Mouse (Mus musculus): ENCODE data around the gene Sema3b. TPM values are rescaled to one million over a fixed set of nuclear protein-coding genes. Genes with fewer than 3 reads are reported as not detected.

The Sema3b gene
- polyA plus RNA-seq, 1 experiment from 2014 or later, result 30.5 TPM

DNA sequence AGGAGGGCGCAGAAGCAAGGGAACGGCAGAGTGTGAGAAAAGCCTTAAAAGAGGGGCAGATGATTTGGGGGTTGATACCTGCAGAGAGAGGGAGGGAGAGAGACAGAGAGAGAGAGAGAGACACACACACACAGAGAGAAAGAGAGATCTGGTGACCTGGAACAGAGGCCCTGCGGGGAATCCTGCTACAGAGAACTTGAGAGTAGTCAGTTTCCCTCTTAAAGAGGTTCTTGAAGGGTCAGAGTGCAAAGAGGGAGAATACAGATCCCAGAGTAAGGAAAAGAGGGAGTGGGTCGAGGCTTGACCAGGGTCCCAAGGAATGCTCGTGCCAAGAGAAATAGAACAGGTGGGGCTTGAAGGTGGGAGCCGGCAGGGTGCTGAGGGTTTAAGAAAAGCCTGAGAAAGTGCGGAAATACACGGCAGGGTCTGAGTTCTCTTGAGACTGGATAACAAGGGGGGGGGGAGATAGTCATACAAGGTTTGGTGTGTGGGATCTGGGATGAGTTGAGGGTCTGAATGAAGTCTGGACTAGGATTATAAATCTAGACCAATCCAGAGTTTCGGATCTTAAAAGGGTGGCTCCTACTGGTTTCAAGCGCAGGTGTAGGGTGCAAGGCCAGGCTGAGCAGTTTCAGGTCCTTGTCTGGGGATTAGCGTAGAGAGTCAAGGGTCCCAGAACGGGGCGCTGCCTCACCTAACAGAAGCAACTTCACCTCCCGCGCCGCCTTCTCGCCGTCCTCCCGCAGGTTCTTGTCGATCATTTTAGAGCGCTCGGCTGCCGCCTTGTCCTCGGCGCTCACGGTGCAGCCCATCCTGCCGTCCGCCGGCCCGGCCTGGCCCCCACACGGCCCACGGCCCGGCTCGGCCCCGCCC lies 25.6 kb upstream of the Sema3b start:
- no peak for ATAC-seq (replicated peaks; ENCODE audit: low FRiP score, low read depth)
- peaks cover 29% of the 10 kb centered on the region for H3K4me1 ChIP-seq (replicated peaks; ENCODE audit: insufficient read depth, low read length)

DNA sequence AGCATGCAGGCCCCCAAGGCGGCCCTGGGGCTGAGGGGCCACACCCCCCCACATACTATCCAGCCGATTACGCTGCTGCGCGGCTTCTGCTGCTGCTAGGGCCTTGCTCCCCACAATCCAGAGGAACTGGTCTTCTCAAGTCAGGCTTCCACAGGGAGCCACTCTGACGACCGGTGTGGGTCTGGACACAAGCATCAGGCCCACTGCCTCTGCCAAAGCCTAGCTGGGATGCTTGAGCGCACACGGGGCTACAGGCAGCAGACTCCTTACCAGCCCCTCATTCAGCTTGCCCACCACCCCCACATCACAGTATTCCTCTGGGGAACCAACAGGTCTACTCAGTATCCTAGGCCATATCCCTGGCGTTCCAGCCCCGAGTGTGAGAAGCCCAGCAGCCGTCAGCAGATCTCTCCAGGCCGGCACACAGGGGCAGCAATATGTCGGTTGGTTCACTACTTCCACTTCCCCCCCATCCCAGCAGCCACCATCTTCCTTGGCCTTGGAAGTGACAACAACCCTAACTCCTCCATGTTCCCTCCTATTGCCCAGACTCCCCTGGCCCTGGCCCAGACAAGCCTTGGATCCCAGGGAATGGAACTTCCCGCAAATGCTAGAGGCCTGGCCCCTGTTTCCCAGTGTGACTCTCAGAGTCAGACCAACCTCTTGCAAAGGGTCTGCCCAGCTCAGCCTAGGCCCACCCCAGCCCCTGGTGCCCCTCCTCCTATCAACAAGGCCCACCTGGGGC lies 24.8 kb upstream of the Sema3b start:
- peak overlapping the region; percentile 72 for H3K4me3 ChIP-seq (replicated peaks; ENCODE audit: low read depth, low read length)
- TF ChIP-seq CTCF (IDR thresholded peaks at IDR 0.05; ENCODE audit: low read depth), result no peak
- 2% methylated on average over 15 of the region's 15 CpGs for WGBS
- H3K9me3 ChIP-seq (replicated peaks; ENCODE audit: low read length), result no peaks in the 10 kb centered on the region
- no peaks in the 10 kb centered on the region for H3K36me3 ChIP-seq (ENCODE audit: insufficient read depth, low read length)
- peak; percentile 50 for DNase-seq (ENCODE audit: low spot score)
- H3K4me1 ChIP-seq (replicated peaks; ENCODE audit: insufficient read depth, low read length), result peaks cover 36% of the 10 kb centered on the region
- peak overlapping the region; percentile 91 for H3K9ac ChIP-seq (ENCODE audit: low read depth, low read length)
- no peaks in the 10 kb centered on the region for H3K27me3 ChIP-seq (ENCODE audit: insufficient read depth, low read length)
- H3K4me2 ChIP-seq (ENCODE audit: low read length), result peak overlapping the region; percentile 98
- no peak for ATAC-seq (replicated peaks; ENCODE audit: low FRiP score, low read depth)
- peak overlapping the region; percentile 92 for H3K27ac ChIP-seq

More for the DNA sequence above, 25.6 kb upstream of the Sema3b start:
- Histone ChIP-seq H3K27me3 (ENCODE audit: insufficient read depth, low read length) (no peaks in the 10 kb centered on the region), H3K27ac (peak overlapping the region; percentile 92), H3K9ac (ENCODE audit: low read depth, low read length) (peak overlapping the region; percentile 91), H3K9me3 (replicated peaks; ENCODE audit: low read length) (no peaks in the 10 kb centered on the region), H3K36me3 (ENCODE audit: insufficient read depth, low read length) (no peaks in the 10 kb centered on the region), H3K4me3 (replicated peaks; ENCODE audit: low read depth, low read length) (peak overlapping the region; percentile 72), H3K4me2 (ENCODE audit: low read length) (peak overlapping the region; percentile 98)
- no peak for DNase-seq (ENCODE audit: low spot score)
- TF ChIP-seq CTCF (IDR thresholded peaks at IDR 0.05; ENCODE audit: low read depth), result no peak; the same call in 1 of the 2 replicates
- WGBS, result 1% methylated on average over 35 of the region's 35 CpGs

DNA sequence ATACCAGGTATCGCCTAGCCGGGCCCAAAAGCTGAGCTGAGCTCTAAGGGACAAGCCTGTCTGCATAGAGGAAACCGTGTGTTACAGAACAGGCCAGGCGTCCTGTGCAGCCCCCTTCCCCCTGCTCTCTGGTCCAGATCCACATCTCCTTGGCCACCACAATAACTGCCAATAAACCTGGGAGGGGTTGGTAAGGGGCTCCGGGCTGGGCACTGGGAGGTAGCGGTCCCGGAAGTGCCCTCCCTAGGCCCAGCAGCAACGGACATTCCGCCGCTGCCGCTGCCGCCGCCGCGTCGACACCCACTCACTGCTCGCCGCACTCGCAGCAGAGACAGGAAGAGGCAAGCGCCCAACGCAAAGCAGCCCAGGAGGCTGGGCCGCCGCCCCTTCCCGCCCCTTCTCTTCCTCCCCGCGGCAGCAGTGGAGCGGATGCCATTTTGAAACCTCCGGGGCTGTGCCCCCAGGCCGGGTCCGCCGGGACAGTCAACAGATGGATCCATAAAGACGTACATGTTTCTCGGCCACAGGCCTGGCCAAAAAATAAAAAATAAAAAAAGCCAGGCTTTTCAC lies 24.1 kb upstream of the Sema3b start:
- Histone ChIP-seq H3K27me3 (ENCODE audit: insufficient read depth, low read length) (no peaks in the 10 kb centered on the region), H3K36me3 (ENCODE audit: insufficient read depth, low read length) (no peaks in the 10 kb centered on the region), H3K4me1 (replicated peaks; ENCODE audit: insufficient read depth, low read length) (peaks cover 42% of the 10 kb centered on the region), H3K4me2 (ENCODE audit: low read length) (peak overlapping the region; percentile 98), H3K9ac (ENCODE audit: low read depth, low read length) (peak overlapping the region; percentile 91), H3K9me3 (replicated peaks; ENCODE audit: low read length) (no peaks in the 10 kb centered on the region), H3K27ac (peak overlapping the region; percentile 92), H3K4me3 (replicated peaks; ENCODE audit: low read depth, low read length) (peak overlapping the region; percentile 72)
- ATAC-seq (replicated peaks; ENCODE audit: low FRiP score, low read depth) (no peak; the same call in 1 of the 2 replicates), DNase-seq (ENCODE audit: low spot score) (peak; percentile 93)
- WGBS, result 2% methylated on average over 29 of the region's 33 CpGs
- no peak for TF ChIP-seq CTCF (IDR thresholded peaks at IDR 0.05; ENCODE audit: low read depth)

DNA sequence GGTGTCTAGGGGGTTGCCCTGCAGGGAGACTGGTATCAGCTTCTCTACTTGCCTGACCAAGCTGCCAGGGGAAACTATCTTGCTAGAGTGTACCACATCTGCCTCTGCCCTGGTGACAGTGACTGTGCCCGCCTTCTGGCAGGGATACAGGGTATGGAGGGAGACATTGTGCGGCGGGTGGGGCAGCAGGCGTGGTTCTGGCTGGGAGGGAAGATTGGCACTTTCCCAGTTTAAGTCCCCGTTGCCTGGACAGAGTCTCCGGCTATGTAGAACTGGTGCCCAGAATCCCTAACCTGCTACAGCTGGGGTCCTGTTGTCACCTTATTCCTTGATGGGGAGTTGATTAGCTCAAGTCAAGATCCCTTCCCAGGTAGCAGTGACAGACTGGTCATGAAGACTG lies 23.4 kb upstream of the Sema3b start:
- no peak for DNase-seq (ENCODE audit: low spot score)

DNA sequence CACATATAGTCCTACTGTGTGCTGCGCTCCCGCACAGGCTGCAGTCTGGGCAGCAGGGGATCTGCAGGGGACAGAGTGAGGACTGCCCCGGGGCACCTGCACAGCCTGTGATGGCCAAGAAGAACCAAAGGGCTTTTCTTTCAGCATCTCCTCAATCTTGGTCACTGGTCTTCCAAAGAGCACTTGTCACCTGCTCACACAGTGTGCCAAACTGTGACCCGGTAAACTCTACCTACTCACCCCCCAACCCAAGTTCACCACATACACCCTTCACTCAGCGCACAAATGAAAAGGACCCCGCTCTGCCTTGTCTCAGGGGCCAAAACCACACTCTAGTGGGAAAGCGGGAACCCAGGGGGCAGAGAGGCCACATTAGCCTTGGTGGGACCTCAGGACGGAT lies 22.8 kb upstream of the Sema3b start:
- no peak overlapping the region for H3K4me3 ChIP-seq (replicated peaks; ENCODE audit: low read depth, low read length)

More for the DNA sequence above, 23.4 kb upstream of the Sema3b start:
- no peak for ATAC-seq (replicated peaks; ENCODE audit: low FRiP score, low read depth)
- Histone ChIP-seq H3K9ac (ENCODE audit: low read depth, low read length) (peak overlapping the region; percentile 91), H3K4me2 (ENCODE audit: low read length) (peak overlapping the region; percentile 98), H3K36me3 (ENCODE audit: insufficient read depth, low read length) (no peaks in the 10 kb centered on the region), H3K4me3 (replicated peaks; ENCODE audit: low read depth, low read length) (peak overlapping the region; percentile 72), H3K27ac (peak overlapping the region; percentile 92), H3K27me3 (ENCODE audit: insufficient read depth, low read length) (no peaks in the 10 kb centered on the region), H3K9me3 (replicated peaks; ENCODE audit: low read length) (no peaks in the 10 kb centered on the region), H3K4me1 (replicated peaks; ENCODE audit: insufficient read depth, low read length) (peaks cover 49% of the 10 kb centered on the region)
- no peak for TF ChIP-seq CTCF (IDR thresholded peaks at IDR 0.05; ENCODE audit: low read depth)
- WGBS, result 48% methylated on average over 6 of the region's 6 CpGs

More for the DNA sequence above, 22.8 kb upstream of the Sema3b start:
- DNase-seq (ENCODE audit: low spot score), result no peak
- H3K9ac ChIP-seq (ENCODE audit: low read depth, low read length), result 0 out of 2 replicates have a peak overlapping the region, but pooled peaks have one; percentile 18
- no peaks in the 10 kb centered on the region for H3K36me3 ChIP-seq (ENCODE audit: insufficient read depth, low read length)
- no peak for TF ChIP-seq CTCF (IDR thresholded peaks at IDR 0.05; ENCODE audit: low read depth)
- H3K27me3 ChIP-seq (ENCODE audit: insufficient read depth, low read length), result no peaks in the 10 kb centered on the region
- no peaks in the 10 kb centered on the region for H3K9me3 ChIP-seq (replicated peaks; ENCODE audit: low read length)
- H3K27ac ChIP-seq, result peak overlapping the region; percentile 92; the same call in 1 of the 2 replicates
- WGBS, result 86% methylated on average over 8 of the region's 8 CpGs
- no peak for ATAC-seq (replicated peaks; ENCODE audit: low FRiP score, low read depth)
- H3K4me2 ChIP-seq (ENCODE audit: low read length), result peak overlapping the region; percentile 98
- H3K4me1 ChIP-seq (replicated peaks; ENCODE audit: insufficient read depth, low read length), result peaks cover 55% of the 10 kb centered on the region

All from kidney, postnatal 0 days (tissue).